Mouse (Mus musculus) retina, postnatal 1 day (tissue): ENCODE measurements at regions not wholly inside any gene's neighbourhood (a gene's known extent, or its start where the extent isn't known, plus 50 kb on each side); places are given as distances from the start of the nearest gene placed in this dataset.

Experiments used
- DNase-seq: peaks from one replicate; pipeline ENCODE4 v3.0.0-alpha.2; 2012

GRCm38 (mm10) chr12:13668485-13669022 lies 399.6 kb downstream of the Nbas start:
- no peak for DNase-seq

DNA sequence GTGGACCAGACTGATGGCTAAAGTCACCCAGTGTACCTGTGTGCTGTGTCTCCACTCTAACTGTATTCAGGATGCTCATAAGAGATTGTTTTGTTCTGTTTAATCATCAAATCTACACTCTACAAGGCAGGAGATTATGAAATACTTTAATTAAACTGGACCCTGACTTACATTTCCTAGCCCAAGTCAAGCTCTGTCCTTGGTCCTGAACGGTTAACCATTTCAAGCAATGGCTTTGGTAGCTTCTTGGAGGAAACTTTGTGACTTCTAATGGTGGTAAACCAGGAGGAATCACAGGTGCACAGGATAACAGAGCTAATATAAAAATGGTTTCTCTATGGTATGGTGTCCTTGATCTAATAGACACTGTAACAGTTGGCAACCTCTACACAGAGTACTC lies 370.4 kb downstream of the Nbas start:
- DNase-seq = peak; percentile 15
